Mouse (Mus musculus): ENCODE data around the gene Cc2d1a.

GRCm38 (mm10) chr8:84176560-84176959 lies 28.8 kb upstream of the Cc2d1a start:
- TF ChIP-seq CTCF (IDR thresholded peaks at IDR 0.05; ENCODE audit: control insufficient read depth, insufficient read depth, insufficient read length) (no peak), MYOD1 (IDR thresholded peaks at IDR 0.05; ENCODE audit: control insufficient read depth, insufficient read length, low read depth) (no peak), FOSL1 (IDR thresholded peaks at IDR 0.05; ENCODE audit: insufficient read depth, low read length, poor library complexity, severe bottlenecking) (no peak), CEBPB (IDR thresholded peaks at IDR 0.05; ENCODE audit: low read depth) (no peak), MYOG (IDR thresholded peaks at IDR 0.05; ENCODE audit: control insufficient read depth, extremely low read depth, insufficient read length) (no peak)
